Mouse (Mus musculus) layer of hippocampus, adult 8-10 months (tissue): Measurements from ENCODE around the gene Fpgs. TPM values are rescaled to one million over a fixed set of nuclear protein-coding genes. Genes with fewer than 3 reads are reported as not detected.

Source experiments
- DNase-seq, 2 experiments: peaks; one replicate each; pipeline ENCODE4 v3.0.0; 2022; ENCODE audit warnings: low spot score in 2 of 2
- total RNA-seq, 4 experiments: library from RNA; stranded (reverse); gene quantifications; 2 replicates each; pipeline ENCODE4 v1.2.4; 2022

Gene Fpgs
- total RNA-seq, 4 experiments from 2014 or later: 7.6 to 17.7 (median 11.4) TPM

GRCm38 (mm10) chr2:32700966-32701743 lies 2.8 kb downstream of the Fpgs start:
- no peak for DNase-seq

GRCm38 (mm10) chr2:32699680-32700079 lies 4.3 kb downstream of the Fpgs start:
- no peak for DNase-seq

GRCm38 (mm10) chr2:32694691-32695090 lies 9.3 kb downstream of the Fpgs start:
- DNase-seq: no peak

GRCm38 (mm10) chr2:32693823-32694411 lies 10.0 kb downstream of the Fpgs start:
- peak; percentile 93 to 94 for DNase-seq

GRCm38 (mm10) chr2:32693282-32693681 lies 10.7 kb downstream of the Fpgs start:
- DNase-seq: no peak

- DNase-seq: no peak
Measured at GRCm38 (mm10) chr2:32692496-32692895, 11.4 kb downstream of the Fpgs start.

- no peak for DNase-seq
Measured at GRCm38 (mm10) chr2:32691041-32691440, 12.9 kb downstream of the Fpgs start.

- DNase-seq: peak; percentile 82 to 90
Measured at GRCm38 (mm10) chr2:32689420-32689819, 14.5 kb downstream of the Fpgs start.

GRCm38 (mm10) chr2:32687562-32687961 lies 16.4 kb downstream of the Fpgs start:
- no peak for DNase-seq

GRCm38 (mm10) chr2:32686640-32687039 lies 17.3 kb downstream of the Fpgs start:
- DNase-seq: no peak

- DNase-seq: no peak
Measured at GRCm38 (mm10) chr2:32685807-32686206, 18.1 kb downstream of the Fpgs start.

GRCm38 (mm10) chr2:32684681-32685428 lies 19.1 kb downstream of the Fpgs start:
- no peak for DNase-seq

- no peak for DNase-seq
Measured at GRCm38 (mm10) chr2:32683701-32684100, 20.2 kb downstream of the Fpgs start.

GRCm38 (mm10) chr2:32682721-32683417 lies 21.1 kb downstream of the Fpgs start:
- DNase-seq: no peak

- DNase-seq: no peak
Measured at GRCm38 (mm10) chr2:32681754-32682153, 22.2 kb downstream of the Fpgs start.

GRCm38 (mm10) chr2:32680961-32681650 lies 22.8 kb downstream of the Fpgs start:
- DNase-seq: no peak

GRCm38 (mm10) chr2:32680051-32680451 lies 23.9 kb downstream of the Fpgs start:
- peak in 1 of 2 experiments; percentile 37 for DNase-seq

- DNase-seq: no peak
Measured at GRCm38 (mm10) chr2:32677683-32678082, 26.3 kb downstream of the Fpgs start.

- no peak for DNase-seq
Measured at GRCm38 (mm10) chr2:32676821-32677220, 27.1 kb downstream of the Fpgs start.

- DNase-seq: no peak
Measured at GRCm38 (mm10) chr2:32673176-32673917, 30.6 kb downstream of the Fpgs start.
